Mouse (Mus musculus) sigmoid colon, adult 10 weeks (tissue): ENCODE results near the gene Olfr1451. TPM values are rescaled to one million over a fixed set of nuclear protein-coding genes. Genes with fewer than 3 reads are reported as not detected.

Experiments
- polyA plus RNA-seq: library from polyadenylated mRNA; stranded (reverse); fragments of 350-450 nt; fragmentation: Illumina TruSeq; extraction: RNeasy Lipid Tissue Mini Kit (QIAGEN cat#74804); gene quantifications from one replicate; pipeline ENCODE4 v1.2.3, GENCODE M21; 2014; ENCODE audit warnings: low read depth, low replicate concordance

The Olfr1451 gene
- not detected for polyA plus RNA-seq

GRCm38 (mm10) chr19:12994714-12995113 lies at the start of gene Olfr1451:
Gene Olfr1451 (plus strand): TSS chr19:12995014.

DNA sequence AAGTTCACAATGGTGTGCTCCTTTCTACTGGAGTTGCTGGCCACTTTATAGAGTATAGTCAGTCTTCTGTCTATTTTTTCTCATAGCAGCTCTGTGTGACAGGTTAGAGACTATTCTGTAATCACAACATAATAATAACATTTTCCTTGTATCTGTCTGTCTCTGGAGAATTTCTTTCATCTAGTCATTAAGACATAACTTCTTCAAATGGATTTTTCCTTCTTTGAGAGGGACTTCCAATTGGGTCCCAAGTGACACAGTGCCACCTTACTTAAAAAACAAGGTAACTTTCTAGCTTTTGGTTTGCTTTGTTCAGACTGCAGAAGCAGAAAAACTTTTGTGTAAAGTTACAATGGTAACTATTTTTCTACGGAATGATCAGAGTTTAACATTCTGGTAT lies 44.9 kb upstream of the Olfr1451 start, which contains the start of gene Olfr1450:
Gene Olfr1450 (plus strand): TSS at position 301 of the 400 bp plus-strand sequence.

GRCm38 (mm10) chr19:13028227-13028626 lies 33.4 kb downstream of the Olfr1451 start, which contains the start of gene Olfr1453:
Gene Olfr1453 (minus strand): TSS chr19:13028327.

Other genes with a start within 250 kb of the Olfr1451 start
- 2.2 TPM for gene Cntf, start 229.4 kb upstream of the Olfr1451 start, polyA plus RNA-seq
- gene Zfp91, start 198.9 kb upstream of the Olfr1451 start, polyA plus RNA-seq, result 205 TPM
- gene Lpxn, start 198.8 kb upstream of the Olfr1451 start, polyA plus RNA-seq, result 4.7 TPM
- gene Gm5244, start 148.3 kb upstream of the Olfr1451 start, polyA plus RNA-seq, result not detected
- gene Olfr1444, start 137.7 kb upstream of the Olfr1451 start, polyA plus RNA-seq, result not detected
- not detected for gene Olfr1445, start 111.2 kb upstream of the Olfr1451 start, polyA plus RNA-seq
- not detected for gene Olfr1446, start 101.5 kb upstream of the Olfr1451 start, polyA plus RNA-seq
- not detected for gene Olfr1447, start 91.3 kb upstream of the Olfr1451 start, polyA plus RNA-seq
- not detected for gene Olfr1448, start 70.6 kb upstream of the Olfr1451 start, polyA plus RNA-seq
- gene Olfr1449, start 64.2 kb upstream of the Olfr1451 start, polyA plus RNA-seq, result not detected
- not detected for gene Olfr1450, start 44.8 kb upstream of the Olfr1451 start, polyA plus RNA-seq
- gene Olfr1453, start 33.3 kb downstream of the Olfr1451 start, polyA plus RNA-seq, result not detected
- not detected for gene Olfr1454, start 65.6 kb downstream of the Olfr1451 start, polyA plus RNA-seq
- not detected for gene Olfr1457, start 102.9 kb downstream of the Olfr1451 start, polyA plus RNA-seq
- not detected for gene Olfr1458, start 111.8 kb downstream of the Olfr1451 start, polyA plus RNA-seq
- gene Olfr1459, start 154.5 kb downstream of the Olfr1451 start, polyA plus RNA-seq, result not detected
- not detected for gene Olfr1461, start 168.0 kb downstream of the Olfr1451 start, polyA plus RNA-seq
- not detected for gene Olfr1462, start 190.7 kb downstream of the Olfr1451 start, polyA plus RNA-seq
- gene Olfr1463, start 236.3 kb downstream of the Olfr1451 start, polyA plus RNA-seq, result not detected